Mouse (Mus musculus) brain, embryonic 14.5 days (tissue): ENCODE measurements around the gene Ubr3.

Experiments used
- CTCF ChIP-seq: fragments of 200-500 bp; IDR thresholded peaks from 2 replicates; pipeline ENCODE4 v1.5.1; 2012; ENCODE audit warnings: inconsistent platforms, mild to moderate bottlenecking, moderate library complexity, borderline replicate concordance; ENCODE audit not compliant: insufficient read depth, insufficient read length; ENCODE audit errors: extremely low read depth
- POLR2A ChIP-seq: fragments of 200-500 bp; IDR thresholded peaks from 2 replicates; pipeline ENCODE4 v1.6.1; 2012; ENCODE audit warnings: mild to moderate bottlenecking, inconsistent platforms, borderline replicate concordance; ENCODE audit not compliant: poor library complexity, insufficient read depth, insufficient read length, severe bottlenecking; ENCODE audit errors: extremely low read depth

- no peak for TF ChIP-seq CTCF
- TF ChIP-seq POLR2A, result no peak
Measured at GRCm38 (mm10) chr2:69888957-69889356, 8.1 kb upstream of the Ubr3 start.
